Mouse (Mus musculus): ENCODE measurements around the gene Uevld. TPM values are rescaled to one million over a fixed set of nuclear protein-coding genes. Genes with fewer than 3 reads are reported as not detected.

The Uevld gene
- total RNA-seq, 1 experiment = 6.6 TPM

DNA sequence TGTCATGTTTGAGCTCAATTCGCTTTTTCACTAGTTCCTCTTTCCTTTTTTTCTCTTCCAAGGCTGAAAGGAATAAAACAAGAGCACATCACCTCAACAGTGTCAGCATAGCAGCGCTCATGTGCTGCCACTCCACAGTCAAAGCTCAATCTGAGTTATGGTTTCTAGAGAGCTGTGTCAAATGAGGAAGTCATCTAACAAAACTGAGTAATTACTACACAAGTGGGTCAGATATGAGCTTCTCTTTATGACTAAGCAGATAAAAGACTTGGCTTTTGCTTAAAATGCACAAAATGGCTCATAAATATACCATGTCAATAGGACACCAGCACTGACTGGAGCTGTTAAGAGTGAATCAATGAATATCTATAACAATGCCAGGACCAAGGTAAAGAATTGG, 40.6 kb upstream of the Uevld start:
- in situ Hi-C loops (cut with MboI; ENCODE audit: low sequenced_read_pairs in 2 of 2, unreplicated experiment in 2 of 2) = no loop called here

DNA sequence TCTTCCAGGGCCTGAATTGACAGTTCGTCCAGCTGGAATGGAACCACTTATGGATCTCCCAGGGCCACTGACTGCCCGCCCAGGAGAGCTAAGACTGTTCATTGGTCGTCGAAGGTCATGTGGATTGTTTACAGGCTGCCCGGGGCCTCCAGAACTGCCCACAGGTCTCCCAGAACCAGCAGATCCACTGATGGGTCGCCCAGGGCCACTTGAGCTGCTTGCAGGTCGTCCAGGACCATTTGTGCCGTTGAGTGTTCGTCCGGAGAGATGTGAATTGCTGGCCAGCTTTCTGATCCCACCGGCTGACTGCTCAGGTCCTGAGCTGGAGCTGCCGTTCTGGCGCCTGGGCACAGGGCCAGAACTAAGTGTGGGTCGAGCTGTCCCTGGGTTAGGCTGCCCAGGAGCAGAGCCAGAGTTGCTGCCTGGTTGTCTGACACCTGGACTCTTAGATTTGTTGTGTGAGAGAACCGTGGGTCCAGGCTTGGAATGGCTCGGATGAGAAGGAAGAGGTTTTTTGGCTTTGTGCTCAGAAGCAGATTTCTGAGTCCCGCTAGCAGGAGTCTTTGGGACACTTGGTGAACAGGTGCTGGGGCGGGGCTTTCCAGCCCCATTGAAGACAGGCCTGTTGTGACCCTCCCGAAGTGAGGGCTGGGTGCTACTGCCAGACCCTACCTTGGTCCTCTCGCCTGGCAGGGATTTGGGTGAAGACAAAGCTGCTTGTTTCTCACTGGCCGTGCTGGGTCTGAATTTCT, 39.5 kb upstream of the Uevld start:
- in situ Hi-C loops (cut with MboI; ENCODE audit: low sequenced_read_pairs in 2 of 2, unreplicated experiment in 2 of 2) = no loop called here
- H3K4me3 ChIP-seq (ENCODE audit: insufficient read depth in 1 of 2, low read depth in 1 of 2, low read length in 2 of 2, poor library complexity in 1 of 2, severe bottlenecking in 1 of 2) = no peak overlapping the region
- no peak for DNase-seq (ENCODE audit: low read depth, low spot score)
- TF ChIP-seq CHD2 (IDR thresholded peaks at IDR 0.05; ENCODE audit: low read depth, low read length) (no peak), MAFK (IDR thresholded peaks at IDR 0.05; ENCODE audit: insufficient read depth, low read depth, low read length) (no peak), ZC3H11A (IDR thresholded peaks at IDR 0.05; ENCODE audit: borderline replicate concordance, low read depth, low read length) (no peak), ZNF384 (IDR thresholded peaks at IDR 0.05; ENCODE audit: low read depth, low read length) (no peak), HCFC1 (IDR thresholded peaks at IDR 0.05; ENCODE audit: borderline replicate concordance, insufficient read depth, low read length) (no peak)
- H3K4me1 ChIP-seq (ENCODE audit: control insufficient read depth in 2 of 2, insufficient read depth in 2 of 2, low read length in 2 of 2, poor library complexity in 1 of 2) = no peaks in the 10 kb centered on the region
- H3K9me3 ChIP-seq (ENCODE audit: control insufficient read depth, insufficient read depth, low read depth, low read length) = no peaks in the 10 kb centered on the region
- H3K36me3 ChIP-seq (ENCODE audit: control insufficient read depth, insufficient read depth, low read length, poor library complexity, severe bottlenecking) = peaks cover 26% of the 10 kb centered on the region
- no peak overlapping the region for H3K9ac ChIP-seq (ENCODE audit: insufficient read depth, low read depth, low read length, poor library complexity, severe bottlenecking)
- H3K27ac ChIP-seq (ENCODE audit: insufficient read depth, low read depth, low read length, poor library complexity, severe bottlenecking) = no peak overlapping the region

More for the DNA sequence above, 40.6 kb upstream of the Uevld start:
- H3K9ac ChIP-seq (ENCODE audit: insufficient read depth, low read depth, low read length, poor library complexity, severe bottlenecking) = no peak overlapping the region
- H3K36me3 ChIP-seq (ENCODE audit: control insufficient read depth, insufficient read depth, low read length, poor library complexity, severe bottlenecking) = peaks cover 22% of the 10 kb centered on the region
- H3K9me3 ChIP-seq (ENCODE audit: control insufficient read depth, insufficient read depth, low read depth, low read length) = no peaks in the 10 kb centered on the region
- peaks cover 0 to 4% of the 10 kb centered on the region in 2 experiments; a peak in 1 of 4 replicates for H3K4me1 ChIP-seq (ENCODE audit: control insufficient read depth in 2 of 2, insufficient read depth in 2 of 2, low read length in 2 of 2, poor library complexity in 1 of 2)
- no peak for DNase-seq (ENCODE audit: low read depth, low spot score)
- TF ChIP-seq CHD2 (IDR thresholded peaks at IDR 0.05; ENCODE audit: low read depth, low read length) (no peak), ZC3H11A (IDR thresholded peaks at IDR 0.05; ENCODE audit: borderline replicate concordance, low read depth, low read length) (no peak), HCFC1 (IDR thresholded peaks at IDR 0.05; ENCODE audit: borderline replicate concordance, insufficient read depth, low read length) (no peak), ZNF384 (IDR thresholded peaks at IDR 0.05; ENCODE audit: low read depth, low read length) (no peak), MAFK (IDR thresholded peaks at IDR 0.05; ENCODE audit: insufficient read depth, low read depth, low read length) (no peak)
- no peak overlapping the region for H3K4me3 ChIP-seq (ENCODE audit: insufficient read depth in 1 of 2, low read depth in 1 of 2, low read length in 2 of 2, poor library complexity in 1 of 2, severe bottlenecking in 1 of 2)
- H3K27ac ChIP-seq (ENCODE audit: insufficient read depth, low read depth, low read length, poor library complexity, severe bottlenecking) = no peak overlapping the region

DNA sequence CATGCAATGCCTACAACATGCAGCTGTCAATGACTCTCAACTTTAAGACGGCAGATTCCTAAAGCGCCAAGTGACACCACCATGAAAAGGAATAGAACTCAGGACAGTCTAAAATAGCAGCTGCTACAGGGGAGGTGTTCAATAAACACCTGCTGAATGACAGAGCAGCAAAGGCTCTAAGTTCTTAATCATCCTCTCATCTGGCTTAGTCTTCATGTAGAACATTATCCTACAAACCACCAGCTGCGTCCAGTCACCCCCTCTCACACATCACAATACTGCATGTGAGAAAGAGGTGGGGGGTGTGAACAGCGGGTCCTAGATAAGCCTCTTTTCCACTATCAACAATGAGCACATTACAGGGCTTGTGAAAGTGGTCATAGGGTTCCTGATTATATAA, 38.7 kb upstream of the Uevld start:
- no peak overlapping the region for H3K4me3 ChIP-seq (ENCODE audit: insufficient read depth in 1 of 2, low read depth in 1 of 2, low read length in 2 of 2, poor library complexity in 1 of 2, severe bottlenecking in 1 of 2)
- in situ Hi-C loops (cut with MboI; ENCODE audit: low sequenced_read_pairs in 2 of 2, unreplicated experiment in 2 of 2) = no loop called here
- no peak for DNase-seq (ENCODE audit: low read depth, low spot score)
- H3K9me3 ChIP-seq (ENCODE audit: control insufficient read depth, insufficient read depth, low read depth, low read length) = no peaks in the 10 kb centered on the region
- no peaks in the 10 kb centered on the region for H3K4me1 ChIP-seq (ENCODE audit: control insufficient read depth in 2 of 2, insufficient read depth in 2 of 2, low read length in 2 of 2, poor library complexity in 1 of 2)
- peaks cover 28% of the 10 kb centered on the region for H3K36me3 ChIP-seq (ENCODE audit: control insufficient read depth, insufficient read depth, low read length, poor library complexity, severe bottlenecking)
- H3K9ac ChIP-seq (ENCODE audit: insufficient read depth, low read depth, low read length, poor library complexity, severe bottlenecking) = no peak overlapping the region
- H3K27ac ChIP-seq (ENCODE audit: insufficient read depth, low read depth, low read length, poor library complexity, severe bottlenecking) = no peak overlapping the region
- TF ChIP-seq ZC3H11A (IDR thresholded peaks at IDR 0.05; ENCODE audit: borderline replicate concordance, low read depth, low read length) (no peak), CHD2 (IDR thresholded peaks at IDR 0.05; ENCODE audit: low read depth, low read length) (no peak), ZNF384 (IDR thresholded peaks at IDR 0.05; ENCODE audit: low read depth, low read length) (no peak), MAFK (IDR thresholded peaks at IDR 0.05; ENCODE audit: insufficient read depth, low read depth, low read length) (no peak), HCFC1 (IDR thresholded peaks at IDR 0.05; ENCODE audit: borderline replicate concordance, insufficient read depth, low read length) (no peak)

DNA sequence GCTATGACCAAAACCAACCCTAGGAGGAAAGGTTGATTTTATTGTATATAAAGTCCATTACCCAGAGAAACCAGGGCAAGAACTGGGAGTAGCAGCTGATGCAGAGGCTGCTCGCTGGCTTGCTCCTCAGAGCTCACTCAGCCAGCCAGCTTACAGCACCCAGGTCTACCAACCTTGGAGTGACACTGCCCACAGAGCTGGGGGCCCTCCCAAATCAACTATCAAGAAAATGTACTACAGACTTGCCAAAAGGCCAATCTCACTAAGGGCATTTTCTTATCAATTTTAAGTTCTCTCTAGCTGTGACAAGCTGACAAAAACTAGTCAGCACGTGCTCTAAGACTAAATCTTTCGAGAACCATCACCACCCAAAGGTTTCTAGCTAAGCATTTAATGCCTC, 37.2 kb upstream of the Uevld start:
- Histone ChIP-seq H3K9ac (ENCODE audit: insufficient read depth, low read depth, low read length, poor library complexity, severe bottlenecking) (no peak overlapping the region), H3K36me3 (ENCODE audit: control insufficient read depth, insufficient read depth, low read length, poor library complexity, severe bottlenecking) (peaks cover 30% of the 10 kb centered on the region), H3K4me1 (ENCODE audit: control insufficient read depth in 2 of 2, insufficient read depth in 2 of 2, low read length in 2 of 2, poor library complexity in 1 of 2) (no peaks in the 10 kb centered on the region), H3K9me3 (ENCODE audit: control insufficient read depth, insufficient read depth, low read depth, low read length) (no peaks in the 10 kb centered on the region), H3K4me3 (ENCODE audit: insufficient read depth in 1 of 2, low read depth in 1 of 2, low read length in 2 of 2, poor library complexity in 1 of 2, severe bottlenecking in 1 of 2) (no peak overlapping the region), H3K27ac (ENCODE audit: insufficient read depth, low read depth, low read length, poor library complexity, severe bottlenecking) (no peak overlapping the region)
- DNase-seq (ENCODE audit: low read depth, low spot score) = no peak
- TF ChIP-seq CHD2 (IDR thresholded peaks at IDR 0.05; ENCODE audit: low read depth, low read length) (no peak), ZC3H11A (IDR thresholded peaks at IDR 0.05; ENCODE audit: borderline replicate concordance, low read depth, low read length) (no peak)
- in situ Hi-C loops (cut with MboI; ENCODE audit: low sequenced_read_pairs in 2 of 2, unreplicated experiment in 2 of 2) = no loop called here

Data from ES-E14 (cell line).